Mouse (Mus musculus) neural tube, embryonic 11.5 days (tissue): ENCODE data around the gene Plek. TPM values are rescaled to one million over a fixed set of nuclear protein-coding genes. Genes with fewer than 3 reads are reported as not detected.
"Not testable (repeated sequence)": the region's sequence is repeated elsewhere in the genome, so short reads cannot be mapped to it uniquely, and the experiment has no call there.

Experiments
- ATAC-seq: fragments of 200-750 bp; cut with Nextera tagmentation; 2 replicates; pipeline ENCODE4 v1.8.0; 2017; ENCODE audit warnings: moderate number of reproducible peaks, mild to moderate bottlenecking, moderate TSS enrichment, moderate library complexity; ENCODE audit not compliant: insufficient read depth, low FRiP score, low TSS enrichment
- DNase-seq: peaks from one replicate; pipeline ENCODE4 v3.0.0-alpha.2; 2015; ENCODE audit warnings: low spot score
- H3K27ac ChIP-seq: fragments of 300-500 bp; sonication (generic); 2 replicates; pipeline ENCODE4 v1.5.1; 2014; ENCODE audit warnings: low read depth, mild to moderate bottlenecking, low read length
- H3K27me3 ChIP-seq: fragments of 300-500 bp; sonication (generic); 2 replicates; pipeline ENCODE4 v1.6.1; 2014; ENCODE audit warnings: mild to moderate bottlenecking, low read length, mixed read lengths; ENCODE audit not compliant: control insufficient read depth, insufficient read depth
- H3K36me3 ChIP-seq: fragments of 300-500 bp; sonication (generic); 2 replicates; pipeline ENCODE4 v1.6.1; 2014; ENCODE audit warnings: mild to moderate bottlenecking, low read length, moderate library complexity, mixed read lengths; ENCODE audit not compliant: control insufficient read depth, insufficient read depth
- H3K4me1 ChIP-seq: fragments of 300-500 bp; sonication (generic); 2 replicates; pipeline ENCODE4 v1.6.1; 2014; ENCODE audit warnings: low read length, mixed read lengths; ENCODE audit not compliant: control insufficient read depth, insufficient read depth
- H3K4me2 ChIP-seq: fragments of 300-500 bp; sonication (generic); 2 replicates; pipeline ENCODE4 v1.6.1; 2014; ENCODE audit warnings: low read depth, mild to moderate bottlenecking, moderate library complexity
- H3K4me3 ChIP-seq: fragments of 300-500 bp; sonication (generic); 2 replicates; pipeline ENCODE4 v1.5.1; 2014; ENCODE audit warnings: low read depth, low read length
- H3K9ac ChIP-seq: fragments of 300-500 bp; sonication (generic); 2 replicates; pipeline ENCODE4 v1.6.1; 2014; ENCODE audit warnings: mild to moderate bottlenecking, low read length
- H3K9me3 ChIP-seq: fragments of 300-500 bp; sonication (generic); 2 replicates; pipeline ENCODE4 v1.6.1; 2016; ENCODE audit warnings: low read length; ENCODE audit not compliant: control insufficient read depth
- WGBS: fragments of 180-500 bp; shearing (Covaris S2); extraction: QIAGEN DNeasy Blood & Tissue Kit; methylation state at CpG from one replicate; pipeline ENCODE4 v1.1.7; 2014; 5-methylcytosine and 5-hydroxymethylcytosine counted together
- polyA plus RNA-seq: library from polyadenylated mRNA; unstranded; fragments of >200 nt; fragmentation: Nextera tagmentation; extraction: Ambion mirVana; gene quantifications from 2 replicates; pipeline ENCODE4 v1.2.1, GENCODE M21; 2014

Plek gene
- polyA plus RNA-seq, result 5.5 and 7.7 TPM in 2 replicates

DNA sequence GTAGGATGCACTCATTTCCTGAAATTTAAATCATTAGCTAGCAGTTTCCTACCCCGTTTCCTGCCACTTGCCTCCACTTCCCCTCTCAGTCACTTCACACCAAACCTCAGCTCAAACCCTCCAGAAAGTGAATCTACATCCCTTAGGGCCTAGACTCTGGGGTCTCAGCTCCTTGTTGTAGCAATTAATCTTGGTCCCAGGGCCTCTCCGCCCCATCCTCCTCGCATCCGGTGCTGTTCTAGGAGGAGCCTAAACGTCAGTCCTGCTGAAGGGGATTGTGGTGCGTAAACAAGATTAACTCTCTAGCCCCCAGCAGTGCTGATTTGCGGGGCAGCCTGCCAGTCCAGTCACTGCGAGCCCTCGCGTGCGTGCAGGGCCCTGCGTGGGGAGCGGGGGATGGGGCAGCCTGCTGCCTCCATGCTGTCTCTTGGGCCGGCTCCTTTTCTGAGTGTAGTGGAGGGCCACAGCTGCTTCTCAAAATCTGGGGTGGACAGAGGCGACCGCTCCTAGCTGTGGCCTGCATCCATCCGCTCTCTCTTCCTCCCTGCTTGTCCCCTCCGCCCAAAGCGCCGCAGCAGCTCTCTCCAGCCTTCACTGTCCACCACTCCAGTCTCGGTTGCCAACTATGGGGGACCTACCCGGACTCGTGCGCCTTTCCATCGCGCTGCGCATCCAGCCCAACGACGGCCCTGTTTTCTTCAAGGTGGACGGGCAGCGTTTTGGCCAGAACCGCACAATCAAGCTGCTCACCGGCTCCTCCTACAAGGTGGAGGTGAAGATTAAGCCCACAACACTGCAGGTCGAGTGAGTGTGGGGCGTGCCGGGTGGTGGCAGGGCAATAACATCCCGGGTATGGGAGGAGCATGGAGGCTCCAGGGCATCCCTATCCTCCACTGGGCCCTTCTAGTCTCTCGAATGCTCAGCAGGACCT lies at the start of gene Plek, which contains the start of gene Cnrip1:
Plek (minus strand) TSS at position 837 of the 931 bp plus-strand sequence.
Cnrip1 (plus strand) TSS at position 42 of the 931 bp plus-strand sequence.
- H3K27ac ChIP-seq, result peak within 1 kb of the TSS; percentile 67
- peak; percentile 74 for DNase-seq
- under 1% methylated on average over 38 of the region's 38 CpGs for WGBS

DNA sequence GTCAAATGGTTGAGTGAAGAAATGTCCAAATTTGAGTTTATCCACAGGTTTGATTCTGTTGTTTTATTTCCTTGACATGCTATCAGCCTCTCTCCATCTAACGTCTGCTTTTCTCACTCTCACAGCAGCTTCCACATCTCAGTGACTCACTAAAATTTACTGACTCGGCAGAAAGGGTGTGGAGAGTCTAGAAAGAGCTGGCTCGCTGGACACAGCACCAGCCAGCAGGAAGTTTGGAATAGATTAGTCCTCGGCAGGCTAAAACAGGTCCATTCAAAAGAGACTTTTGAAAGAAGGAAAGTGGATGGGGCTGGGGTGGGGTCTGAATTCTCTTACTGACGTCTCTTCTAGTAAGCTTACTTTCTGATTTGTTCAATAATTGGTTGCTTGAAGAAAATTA lies 33.9 kb upstream of the Plek start:
- Histone ChIP-seq H3K4me2 (no peak overlapping the region), H3K36me3 (no peaks in the 10 kb centered on the region), H3K9me3 (no peaks in the 10 kb centered on the region), H3K27ac (no peak overlapping the region), H3K4me3 (no peak overlapping the region), H3K27me3 (no peaks in the 10 kb centered on the region), H3K9ac (no peak overlapping the region), H3K4me1 (no peaks in the 10 kb centered on the region)
- ATAC-seq (no peak), DNase-seq (no peak)
- 28% methylated on average over 5 of the region's 5 CpGs for WGBS

More for the DNA sequence above, at the start of gene Plek, which contains the start of gene Cnrip1:
- no peaks in the 10 kb centered on the region for H3K27me3 ChIP-seq
- peak within 1 kb of the TSS; percentile 71 for H3K4me2 ChIP-seq
- H3K4me1 ChIP-seq, result no peaks in the 10 kb centered on the region
- peak; percentile 89 for ATAC-seq
- no peaks in the 10 kb centered on the region for H3K36me3 ChIP-seq
- H3K9ac ChIP-seq, result peak within 1 kb of the TSS; percentile 76
- H3K9me3 ChIP-seq, result no peaks in the 10 kb centered on the region
- peak within 1 kb of the TSS; percentile 49 for H3K4me3 ChIP-seq

DNA sequence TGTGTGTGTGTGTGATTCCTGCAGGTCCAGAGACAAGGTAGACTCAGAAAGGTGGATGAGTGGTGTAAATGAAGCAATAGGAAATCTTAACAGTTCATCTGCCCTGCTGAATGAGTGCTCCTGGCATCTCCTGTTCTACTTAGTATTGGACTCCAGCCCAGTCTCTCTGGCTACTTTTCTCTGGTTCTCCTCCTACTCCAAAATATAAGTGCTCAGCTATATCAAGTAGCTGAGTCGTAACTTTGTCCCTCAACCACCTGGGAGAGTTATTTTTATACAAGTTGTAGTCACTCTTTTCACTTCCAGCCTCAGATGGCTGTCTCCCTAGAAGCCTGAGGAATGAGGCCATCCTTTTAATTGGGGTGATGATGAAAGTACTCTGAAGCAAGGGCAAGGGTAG lies 31.7 kb upstream of the Plek start:
- DNase-seq, result no peak
- Histone ChIP-seq H3K36me3 (no peaks in the 10 kb centered on the region), H3K9ac (no peak overlapping the region), H3K27me3 (no peaks in the 10 kb centered on the region), H3K4me1 (no peaks in the 10 kb centered on the region), H3K9me3 (no peaks in the 10 kb centered on the region), H3K4me2 (no peak overlapping the region), H3K4me3 (no peak overlapping the region), H3K27ac (no peak overlapping the region)
- 72% methylated on average over 1 of the region's 1 CpGs for WGBS
- ATAC-seq, result no peak

DNA sequence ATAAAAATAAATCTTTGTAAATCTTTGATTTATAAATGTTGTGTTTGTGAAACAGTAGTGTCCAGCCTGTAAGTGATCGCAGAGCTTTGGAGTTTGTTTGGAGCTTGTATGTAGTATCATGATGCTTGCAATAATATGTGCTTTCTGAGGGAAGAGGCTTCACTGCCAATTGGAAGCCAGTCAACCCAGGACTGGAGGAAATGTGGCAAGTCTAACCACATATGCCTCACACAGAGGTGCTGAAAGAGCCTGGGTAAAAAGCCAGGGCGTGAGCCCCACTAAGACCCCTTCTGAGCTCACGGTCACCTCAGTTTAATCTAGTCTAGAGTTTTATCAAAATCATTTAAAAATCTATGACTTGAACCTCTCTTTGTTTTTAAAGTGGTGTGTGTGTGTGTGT lies 31.3 kb upstream of the Plek start:
- H3K4me1 ChIP-seq, result no peaks in the 10 kb centered on the region
- H3K36me3 ChIP-seq, result no peaks in the 10 kb centered on the region
- no peak overlapping the region for H3K4me3 ChIP-seq
- 90% methylated on average over 3 of the region's 3 CpGs for WGBS
- ATAC-seq (no peak; the same call in 1 of the 2 replicates), DNase-seq (no peak)
- H3K4me2 ChIP-seq, result no peak overlapping the region
- no peaks in the 10 kb centered on the region for H3K27me3 ChIP-seq
- no peaks in the 10 kb centered on the region for H3K9me3 ChIP-seq
- H3K9ac ChIP-seq, result no peak overlapping the region
- no peak overlapping the region for H3K27ac ChIP-seq

DNA sequence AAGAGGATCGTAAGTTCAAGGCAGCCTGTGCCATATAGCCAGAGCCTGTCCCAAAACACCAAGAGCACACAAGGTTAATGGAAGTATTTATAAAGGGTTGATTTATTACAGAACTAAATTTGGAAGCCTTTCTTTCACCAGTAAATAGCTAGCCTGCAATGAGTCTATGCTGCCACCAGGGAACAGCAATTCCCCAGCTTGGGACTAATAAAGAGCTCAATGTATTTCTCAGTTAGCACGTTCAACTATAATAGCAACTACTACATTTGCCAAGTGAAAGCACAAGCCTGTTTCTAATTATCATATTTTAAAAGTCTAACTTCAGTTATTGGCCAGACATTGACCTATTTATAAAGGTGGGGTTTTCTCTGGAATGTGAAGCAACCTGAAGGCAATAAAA lies 30.8 kb upstream of the Plek start:
- Histone ChIP-seq H3K4me2 (no peak overlapping the region), H3K4me1 (no peaks in the 10 kb centered on the region), H3K9me3 (no peaks in the 10 kb centered on the region), H3K27me3 (no peaks in the 10 kb centered on the region), H3K36me3 (no peaks in the 10 kb centered on the region), H3K4me3 (no peak overlapping the region), H3K27ac (no peak overlapping the region), H3K9ac (no peak overlapping the region)
- peak; percentile 21 for DNase-seq
- 52% methylated on average over 2 of the region's 2 CpGs for WGBS
- ATAC-seq, result peak; percentile 48; the same call in 1 of the 2 replicates

DNA sequence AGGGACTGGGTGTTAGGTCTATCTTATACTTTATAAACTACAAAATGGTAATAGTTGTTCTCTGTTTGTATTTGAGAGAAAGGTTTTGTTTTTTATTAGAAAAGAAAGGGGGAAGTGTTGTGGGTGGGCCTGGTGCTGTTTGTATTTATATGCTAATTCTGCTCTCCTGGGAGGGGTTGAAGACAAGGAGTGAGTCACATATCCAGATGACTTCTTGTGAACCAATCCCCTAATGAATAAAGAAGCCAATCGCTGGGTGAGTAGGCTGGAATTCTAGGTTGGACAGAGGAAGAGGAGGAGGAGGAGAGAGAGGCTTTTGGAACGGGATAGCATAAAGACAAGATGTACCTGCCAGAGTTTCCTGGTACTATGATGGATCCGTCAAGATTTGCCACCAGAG lies 29.9 kb upstream of the Plek start:
- Histone ChIP-seq H3K9me3 (no peaks in the 10 kb centered on the region), H3K36me3 (no peaks in the 10 kb centered on the region), H3K4me2 (no peak overlapping the region), H3K27ac (no peak overlapping the region), H3K27me3 (no peaks in the 10 kb centered on the region), H3K4me3 (no peak overlapping the region), H3K4me1 (no peaks in the 10 kb centered on the region), H3K9ac (no peak overlapping the region)
- 61% methylated on average over 3 of the region's 3 CpGs for WGBS
- DNase-seq, result no peak
- no peak for ATAC-seq

DNA sequence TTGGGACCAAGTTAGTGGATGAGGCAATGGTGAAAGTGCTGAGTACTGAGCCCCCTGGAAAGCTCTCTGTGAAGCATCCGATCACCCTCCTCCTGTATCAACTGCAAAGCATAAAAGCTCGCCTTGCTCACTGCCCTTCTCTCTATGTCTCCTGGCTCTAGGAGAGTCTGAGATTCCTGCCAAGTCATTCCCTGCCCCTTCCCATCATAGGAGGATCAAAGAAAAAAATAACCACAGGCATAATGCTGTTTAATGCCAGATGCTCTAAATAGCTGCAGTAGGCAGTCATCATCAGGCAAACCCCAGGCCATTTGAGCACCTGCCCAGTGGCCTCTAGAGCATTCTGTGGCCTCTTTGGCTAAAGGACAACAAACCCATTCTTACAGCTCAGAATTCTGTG lies 23.5 kb upstream of the Plek start:
- Histone ChIP-seq H3K9me3 (no peaks in the 10 kb centered on the region), H3K4me1 (no peaks in the 10 kb centered on the region), H3K27ac (no peak overlapping the region), H3K4me2 (no peak overlapping the region), H3K4me3 (no peak overlapping the region), H3K9ac (no peak overlapping the region), H3K36me3 (no peaks in the 10 kb centered on the region), H3K27me3 (no peaks in the 10 kb centered on the region)
- 86% methylated on average over 2 of the region's 2 CpGs for WGBS
- DNase-seq (no peak), ATAC-seq (no peak)

DNA sequence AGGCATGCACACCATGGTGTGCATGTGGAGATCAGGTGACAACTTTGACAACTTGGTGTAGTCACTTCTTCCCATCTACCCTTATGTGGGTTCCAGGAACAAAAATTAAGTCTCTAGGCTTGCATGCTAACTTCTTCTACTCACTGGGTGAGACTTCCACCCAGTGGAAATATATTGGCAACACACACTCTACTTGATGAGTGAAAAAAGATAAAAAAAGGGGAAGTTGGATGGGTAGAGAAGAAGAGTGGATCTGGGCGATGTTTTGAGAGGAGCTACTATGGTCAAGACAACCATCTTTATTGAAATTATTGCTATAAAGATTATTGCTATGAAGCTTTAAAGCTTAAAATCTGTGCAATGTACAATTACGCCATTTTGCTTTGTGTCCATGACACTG lies 17.2 kb upstream of the Plek start:
- not testable (repeated sequence) for H3K36me3 ChIP-seq, H3K27ac ChIP-seq, H3K4me2 ChIP-seq, DNase-seq, ATAC-seq, H3K27me3 ChIP-seq, H3K4me3 ChIP-seq, H3K9ac ChIP-seq, H3K4me1 ChIP-seq, H3K9me3 ChIP-seq
- 92% methylated on average over 2 of the region's 2 CpGs for WGBS
